Mouse (Mus musculus) G1E (cell line): ENCODE results near the gene Klhl26.

ENCODE experiments used
- CTCF ChIP-seq: IDR thresholded peaks from 2 replicates; pipeline ENCODE4 v1.5.1; 2012; ENCODE audit warnings: low read depth, low read length, inconsistent platforms, mixed read lengths
- GATA1 ChIP-seq: IDR thresholded peaks from 2 replicates; pipeline ENCODE4 v1.6.1; 2012; ENCODE audit warnings: borderline replicate concordance, low read length, inconsistent platforms, mixed read lengths
- GATA2 ChIP-seq: IDR thresholded peaks from 2 replicates; pipeline ENCODE4 v1.6.1; 2012; ENCODE audit warnings: low read depth, low read length, inconsistent platforms, borderline replicate concordance
- TAL1 ChIP-seq: conservative IDR thresholded peaks from 2 replicates; pipeline ENCODE4 v1.6.1; 2012; ENCODE audit warnings: low read depth, low read length, inconsistent platforms, mixed read lengths

DNA sequence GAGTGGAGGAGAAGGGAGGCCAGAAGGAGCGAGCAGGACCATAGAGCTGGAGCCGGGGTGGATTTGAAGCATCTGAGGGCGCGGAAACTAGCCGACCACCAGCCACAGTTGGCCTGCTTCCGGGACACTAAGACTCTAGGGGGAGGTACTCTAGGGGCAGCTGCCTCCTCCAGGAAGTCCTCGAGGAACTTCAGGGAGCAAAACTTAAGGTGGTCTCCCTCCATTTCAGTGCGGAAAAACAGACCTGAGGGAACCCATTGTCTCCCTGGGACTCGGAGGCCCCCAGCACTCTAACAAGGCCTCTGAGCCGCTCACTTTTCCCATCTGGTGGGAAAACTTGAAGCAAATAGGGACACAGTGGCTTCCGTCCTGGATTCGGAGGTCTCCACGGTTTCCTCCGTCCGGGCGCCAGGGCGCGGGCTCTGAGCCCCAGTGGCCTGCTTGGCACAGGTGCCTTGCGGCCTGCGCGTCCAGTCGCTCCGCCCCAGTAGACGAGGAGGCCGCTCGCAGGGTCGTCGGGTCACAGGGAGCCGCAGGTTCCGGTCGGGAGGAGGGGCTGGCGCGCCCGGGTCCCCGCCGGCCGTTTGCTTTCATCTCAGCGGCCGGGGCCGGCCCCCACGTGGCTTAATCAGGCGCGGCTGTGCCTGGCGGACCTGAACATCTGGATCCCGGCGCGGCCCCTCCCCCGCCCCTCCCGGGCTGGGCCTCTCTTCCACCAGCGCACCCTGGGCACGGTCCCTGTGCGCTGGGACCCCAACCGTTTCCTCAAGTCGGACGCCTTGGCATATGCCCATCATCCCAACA is 11.4 kb upstream of the Klhl26 start:
- TF ChIP-seq CTCF = no peak
- TF ChIP-seq GATA2 = no peak
- no peak for TF ChIP-seq GATA1
- no peak for TF ChIP-seq TAL1
